Mouse (Mus musculus) forebrain, embryonic 13.5 days (tissue): ENCODE results near the gene Mcidas. TPM values are rescaled to one million over a fixed set of nuclear protein-coding genes. Genes with fewer than 3 reads are reported as not detected.

Experiments used
- ATAC-seq: fragments of 200-750 bp; cut with Nextera tagmentation; 2 replicates; pipeline ENCODE4 v1.8.0; 2017
- H3K27ac ChIP-seq: fragments of 300-500 bp; sonication (generic); 2 replicates; pipeline ENCODE4 v1.5.1; 2015; ENCODE audit warnings: inconsistent platforms, mild to moderate bottlenecking, moderate library complexity
- H3K27me3 ChIP-seq: fragments of 300-500 bp; sonication (generic); 2 replicates; pipeline ENCODE4 v1.6.1; 2015; ENCODE audit warnings: mild to moderate bottlenecking, inconsistent platforms
- H3K36me3 ChIP-seq: fragments of 300-500 bp; sonication (generic); 2 replicates; pipeline ENCODE4 v1.6.1; 2015; ENCODE audit warnings: mild to moderate bottlenecking, inconsistent platforms; ENCODE audit not compliant: poor library complexity, severe bottlenecking
- H3K4me1 ChIP-seq: fragments of 300-500 bp; sonication (generic); 2 replicates; pipeline ENCODE4 v1.6.1; 2015; ENCODE audit warnings: inconsistent platforms
- H3K4me2 ChIP-seq: fragments of 300-500 bp; sonication (generic); 2 replicates; pipeline ENCODE4 v1.6.1; 2015; ENCODE audit warnings: inconsistent platforms, mild to moderate bottlenecking, moderate library complexity
- H3K4me3 ChIP-seq: fragments of 300-500 bp; sonication (generic); 2 replicates; pipeline ENCODE4 v1.5.1; 2015; ENCODE audit warnings: mild to moderate bottlenecking, inconsistent platforms
- H3K9ac ChIP-seq: fragments of 300-500 bp; sonication (generic); 2 replicates; pipeline ENCODE4 v1.6.1; 2015; ENCODE audit warnings: mild to moderate bottlenecking, inconsistent platforms
- H3K9me3 ChIP-seq: fragments of 300-500 bp; sonication (generic); replicated peaks from 2 replicates; pipeline ENCODE4 v1.6.1; 2016; ENCODE audit warnings: inconsistent platforms
- WGBS: fragments of 180-500 bp; shearing (Covaris S2); methylation state at CpG from one replicate; pipeline ENCODE4 v1.1.7; 2015; 5-methylcytosine and 5-hydroxymethylcytosine counted together
- polyA plus RNA-seq: library from polyadenylated mRNA; unstranded; fragments of >200 nt; fragmentation: Nextera tagmentation; extraction: Ambion mirVana; gene quantifications from 2 replicates; pipeline ENCODE4 v1.2.1, GENCODE M21; 2015

Gene Mcidas
- polyA plus RNA-seq: 1.4 and 2.4 TPM in 2 replicates

DNA sequence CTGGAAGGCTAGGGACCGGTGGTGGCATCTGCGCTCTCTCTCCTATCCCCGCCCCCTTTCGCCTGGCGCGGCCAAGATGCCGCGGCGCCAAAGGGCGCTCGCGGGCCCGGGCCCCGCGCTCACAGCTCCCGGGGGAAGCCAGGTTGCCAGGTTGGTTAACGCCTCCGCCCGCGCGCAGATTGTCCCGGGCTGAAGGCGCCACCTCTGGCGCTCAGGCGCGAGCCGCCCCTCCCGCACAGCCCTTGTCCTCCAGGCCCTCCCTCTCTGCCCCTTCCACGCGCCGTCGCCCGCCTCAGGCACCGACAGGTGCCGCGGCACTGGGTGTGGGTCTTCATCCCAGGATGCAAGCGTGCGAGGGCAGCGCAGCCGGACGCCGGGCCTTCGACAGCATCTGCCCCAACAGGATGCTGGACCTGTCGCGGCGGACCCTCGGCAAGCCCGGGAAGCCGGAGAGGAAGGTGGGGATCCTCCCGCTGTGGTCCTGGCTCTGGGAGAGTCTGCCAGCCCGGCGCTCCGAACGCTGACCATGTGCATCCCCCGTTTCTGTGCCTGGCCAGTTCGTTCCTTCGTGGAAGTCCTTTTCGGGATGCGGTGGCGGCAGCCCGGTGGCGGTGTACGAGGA lies at the start of gene Mcidas:
Mcidas (plus strand) TSS at position 315 of the 622 bp plus-strand sequence.
- under 1% methylated on average over 59 of the region's 63 CpGs for WGBS

DNA sequence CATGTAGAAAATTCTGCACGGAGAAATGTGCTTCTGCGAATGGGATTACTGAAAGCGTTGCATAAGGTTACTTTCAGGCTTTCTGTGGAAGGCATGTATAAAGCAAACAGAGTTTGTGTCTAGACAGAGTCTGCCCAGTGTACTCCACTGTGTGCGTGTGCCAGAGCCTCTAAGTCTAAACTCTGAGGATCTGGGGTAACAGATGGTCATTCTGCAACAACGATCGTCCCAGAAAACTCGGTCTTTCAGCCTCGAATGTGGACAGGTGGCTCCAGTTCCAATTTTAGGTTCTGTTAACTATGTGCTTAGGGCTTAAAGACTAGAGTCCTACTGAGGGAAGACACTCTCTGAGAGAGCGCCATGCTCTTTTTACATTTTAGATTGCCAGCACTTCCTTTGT lies 48.3 kb upstream of the Mcidas start:
- ATAC-seq: no peak
- no peak overlapping the region for H3K9ac ChIP-seq
- H3K4me3 ChIP-seq: no peak overlapping the region
- H3K4me2 ChIP-seq: no peak overlapping the region
- H3K27ac ChIP-seq: no peak overlapping the region
- H3K36me3 ChIP-seq: peaks cover 82% of the 10 kb centered on the region
- no peaks in the 10 kb centered on the region for H3K27me3 ChIP-seq
- WGBS: 95% methylated on average over 9 of the region's 9 CpGs
- no peaks in the 10 kb centered on the region for H3K4me1 ChIP-seq
- no peaks in the 10 kb centered on the region for H3K9me3 ChIP-seq

More for the DNA sequence above, at the start of gene Mcidas:
- peaks cover 34% of the 10 kb centered on the region for H3K4me1 ChIP-seq
- H3K27me3 ChIP-seq: peaks cover 95% of the 10 kb centered on the region
- H3K4me3 ChIP-seq: peak within 1 kb of the TSS; percentile 48
- H3K36me3 ChIP-seq: no peaks in the 10 kb centered on the region
- no peak within 1 kb of the TSS for H3K27ac ChIP-seq
- H3K9me3 ChIP-seq: no peaks in the 10 kb centered on the region
- peak; percentile 53 for ATAC-seq
- H3K9ac ChIP-seq: peak within 1 kb of the TSS; percentile 59
- H3K4me2 ChIP-seq: peak within 1 kb of the TSS; percentile 93

DNA sequence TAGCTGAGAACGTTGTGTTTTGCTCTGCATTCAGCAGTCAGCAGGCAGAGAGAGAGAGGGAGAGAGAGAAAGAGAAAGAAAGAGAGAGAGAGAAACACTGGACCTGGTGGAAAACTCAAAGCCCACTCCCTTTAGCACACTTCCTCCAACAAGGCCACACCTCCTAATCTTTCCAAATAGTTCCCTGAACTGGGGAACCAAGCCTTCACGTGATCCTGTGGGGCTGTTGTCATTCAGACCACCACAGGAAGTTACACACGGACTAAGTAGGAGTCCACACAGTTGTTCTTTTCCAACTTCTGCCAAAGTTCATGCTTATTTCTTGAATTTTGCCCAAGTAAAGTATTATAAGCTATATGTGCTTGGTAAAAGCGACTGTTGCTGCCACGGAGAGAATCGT lies 47.7 kb upstream of the Mcidas start:
- no peak overlapping the region for H3K4me3 ChIP-seq
- H3K27me3 ChIP-seq: no peaks in the 10 kb centered on the region
- no peaks in the 10 kb centered on the region for H3K4me1 ChIP-seq
- no peak overlapping the region for H3K9ac ChIP-seq
- H3K9me3 ChIP-seq: no peaks in the 10 kb centered on the region
- no peak overlapping the region; the same call in 1 of the 2 replicates for H3K27ac ChIP-seq
- 91% methylated on average over 6 of the region's 6 CpGs for WGBS
- H3K4me2 ChIP-seq: no peak overlapping the region
- H3K36me3 ChIP-seq: peaks cover 85% of the 10 kb centered on the region
- ATAC-seq: no peak

DNA sequence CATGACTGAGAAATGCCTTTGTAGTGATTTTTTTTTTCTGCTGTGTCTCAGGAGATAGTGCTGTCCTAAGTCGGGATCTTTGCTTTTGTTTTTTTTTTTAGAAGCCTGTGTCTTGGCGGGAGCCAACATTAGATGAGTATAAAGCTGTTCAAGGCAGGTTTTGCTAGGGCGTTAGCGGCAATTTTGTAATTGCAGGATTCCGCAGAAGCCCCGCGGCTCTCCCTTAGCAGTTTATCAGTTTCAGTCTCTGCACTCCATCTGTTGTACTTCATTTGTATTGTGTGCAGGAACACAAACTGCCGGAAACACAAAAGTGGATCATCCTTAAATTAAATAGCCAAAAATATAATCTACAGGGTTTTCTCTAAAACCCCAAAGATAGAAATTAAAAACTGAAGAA lies 39.6 kb upstream of the Mcidas start:
- 92% methylated on average over 8 of the region's 8 CpGs for WGBS
- Histone ChIP-seq H3K27ac (no peak overlapping the region), H3K9ac (no peak overlapping the region), H3K9me3 (no peaks in the 10 kb centered on the region), H3K4me3 (no peak overlapping the region), H3K36me3 (peaks cover 93% of the 10 kb centered on the region), H3K27me3 (no peaks in the 10 kb centered on the region), H3K4me1 (no peaks in the 10 kb centered on the region), H3K4me2 (no peak overlapping the region)
- ATAC-seq: no peak

DNA sequence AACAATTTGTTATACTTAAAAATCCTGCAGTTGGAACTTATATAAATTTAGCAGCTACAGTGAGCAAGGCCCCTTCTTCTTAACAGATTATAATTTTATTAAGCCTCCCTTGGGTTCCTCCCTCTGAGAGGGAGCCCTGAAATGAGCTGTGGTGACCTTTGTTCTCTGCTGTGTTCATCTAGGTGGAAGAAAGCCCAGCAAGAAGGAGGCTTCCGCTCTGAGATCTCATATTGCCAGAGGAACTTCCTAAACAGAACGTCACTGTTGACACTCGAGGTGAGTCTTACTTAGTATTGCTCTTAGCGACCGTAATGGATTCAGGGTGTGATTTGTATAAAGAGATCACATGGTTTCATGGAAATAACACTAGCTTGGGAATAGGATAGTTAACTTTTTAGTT lies 30.6 kb upstream of the Mcidas start:
- H3K27ac ChIP-seq: no peak overlapping the region
- no peaks in the 10 kb centered on the region for H3K9me3 ChIP-seq
- WGBS: 87% methylated on average over 5 of the region's 5 CpGs
- no peaks in the 10 kb centered on the region for H3K27me3 ChIP-seq
- H3K4me3 ChIP-seq: no peak overlapping the region
- H3K36me3 ChIP-seq: peaks cover 79% of the 10 kb centered on the region
- H3K4me1 ChIP-seq: no peaks in the 10 kb centered on the region
- no peak overlapping the region for H3K9ac ChIP-seq
- H3K4me2 ChIP-seq: no peak overlapping the region
- ATAC-seq: no peak

DNA sequence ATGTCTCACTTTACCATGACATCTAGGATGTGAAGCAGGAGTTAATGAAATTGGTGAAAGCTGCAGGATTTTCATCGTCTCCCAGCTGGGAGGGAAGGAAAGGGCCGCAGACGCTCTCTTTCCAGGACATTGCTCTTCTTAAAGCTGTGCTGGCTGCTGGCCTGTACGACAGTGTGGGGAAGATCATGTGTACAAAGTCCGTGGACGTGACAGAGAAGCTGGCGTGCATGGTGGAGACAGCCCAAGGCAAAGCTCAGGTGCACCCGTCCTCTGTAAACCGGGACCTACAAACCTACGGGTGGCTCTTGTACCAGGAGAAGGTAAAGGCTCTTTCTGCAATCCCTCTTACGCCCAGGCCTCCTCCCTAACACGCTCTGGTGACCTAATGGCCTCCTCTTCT lies 29.2 kb upstream of the Mcidas start:
- no peaks in the 10 kb centered on the region for H3K4me1 ChIP-seq
- no peak for ATAC-seq
- H3K36me3 ChIP-seq: peaks cover 78% of the 10 kb centered on the region
- whole genome bisulfite sequencing: 90% methylated on average over 12 of the region's 12 CpGs
- H3K4me3 ChIP-seq: no peak overlapping the region
- no peaks in the 10 kb centered on the region for H3K9me3 ChIP-seq
- H3K9ac ChIP-seq: no peak overlapping the region
- H3K27me3 ChIP-seq: no peaks in the 10 kb centered on the region
- H3K27ac ChIP-seq: no peak overlapping the region
- H3K4me2 ChIP-seq: no peak overlapping the region

DNA sequence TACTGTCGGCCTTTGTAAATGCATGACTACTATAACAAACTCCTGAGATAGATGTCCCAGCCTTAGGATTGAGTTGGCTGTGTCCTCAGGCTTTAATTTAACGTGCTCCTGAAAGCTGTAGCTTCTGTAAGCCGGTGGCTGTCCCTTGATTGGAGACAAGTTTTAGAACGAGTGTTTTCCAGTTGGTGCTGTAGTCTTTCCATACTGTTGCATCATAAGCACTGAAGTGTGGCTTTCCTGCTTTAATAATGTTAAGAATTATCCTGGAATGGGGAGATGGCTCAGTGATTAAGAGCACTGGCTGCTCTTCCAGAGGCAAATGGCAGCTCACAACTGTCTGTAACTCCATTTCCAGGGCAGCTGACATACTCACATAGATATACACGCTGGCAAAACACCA lies 26.4 kb upstream of the Mcidas start:
- no peak for ATAC-seq
- Histone ChIP-seq H3K4me1 (no peaks in the 10 kb centered on the region), H3K4me3 (no peak overlapping the region), H3K9me3 (no peaks in the 10 kb centered on the region), H3K27ac (no peak overlapping the region), H3K9ac (no peak overlapping the region), H3K4me2 (no peak overlapping the region), H3K27me3 (no peaks in the 10 kb centered on the region), H3K36me3 (peaks cover 64% of the 10 kb centered on the region)
- 91% methylated on average over 5 of the region's 5 CpGs for WGBS

DNA sequence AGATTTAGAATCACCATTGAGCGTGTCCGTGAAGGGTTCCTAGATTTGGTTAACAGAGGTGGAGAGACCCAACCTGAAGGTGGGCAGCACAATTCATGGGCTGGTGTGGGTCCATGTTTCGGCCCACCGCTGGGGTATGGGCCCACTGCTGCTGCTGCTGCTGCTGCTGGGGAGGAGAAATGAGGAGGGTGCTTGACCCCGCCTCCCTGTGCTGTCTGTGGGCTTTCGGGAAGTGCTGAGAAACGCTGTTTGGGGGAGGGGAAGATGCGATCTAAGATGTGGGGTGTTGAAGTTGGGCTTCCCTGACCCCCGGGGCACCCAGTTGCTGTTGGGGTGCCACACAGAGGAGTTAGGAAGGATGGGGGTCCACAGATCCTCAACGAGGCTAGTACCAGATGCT lies 16.9 kb upstream of the Mcidas start:
- no peak for ATAC-seq
- no peak overlapping the region for H3K9ac ChIP-seq
- no peaks in the 10 kb centered on the region for H3K9me3 ChIP-seq
- no peaks in the 10 kb centered on the region for H3K36me3 ChIP-seq
- no peak overlapping the region for H3K4me2 ChIP-seq
- 38% methylated on average over 10 of the region's 10 CpGs for WGBS
- H3K4me3 ChIP-seq: no peak overlapping the region
- peaks cover 22% of the 10 kb centered on the region for H3K27me3 ChIP-seq
- H3K4me1 ChIP-seq: 0 out of 2 replicates have a peak, but pooled peaks cover 3% of the 10 kb centered on the region
- H3K27ac ChIP-seq: no peak overlapping the region

DNA sequence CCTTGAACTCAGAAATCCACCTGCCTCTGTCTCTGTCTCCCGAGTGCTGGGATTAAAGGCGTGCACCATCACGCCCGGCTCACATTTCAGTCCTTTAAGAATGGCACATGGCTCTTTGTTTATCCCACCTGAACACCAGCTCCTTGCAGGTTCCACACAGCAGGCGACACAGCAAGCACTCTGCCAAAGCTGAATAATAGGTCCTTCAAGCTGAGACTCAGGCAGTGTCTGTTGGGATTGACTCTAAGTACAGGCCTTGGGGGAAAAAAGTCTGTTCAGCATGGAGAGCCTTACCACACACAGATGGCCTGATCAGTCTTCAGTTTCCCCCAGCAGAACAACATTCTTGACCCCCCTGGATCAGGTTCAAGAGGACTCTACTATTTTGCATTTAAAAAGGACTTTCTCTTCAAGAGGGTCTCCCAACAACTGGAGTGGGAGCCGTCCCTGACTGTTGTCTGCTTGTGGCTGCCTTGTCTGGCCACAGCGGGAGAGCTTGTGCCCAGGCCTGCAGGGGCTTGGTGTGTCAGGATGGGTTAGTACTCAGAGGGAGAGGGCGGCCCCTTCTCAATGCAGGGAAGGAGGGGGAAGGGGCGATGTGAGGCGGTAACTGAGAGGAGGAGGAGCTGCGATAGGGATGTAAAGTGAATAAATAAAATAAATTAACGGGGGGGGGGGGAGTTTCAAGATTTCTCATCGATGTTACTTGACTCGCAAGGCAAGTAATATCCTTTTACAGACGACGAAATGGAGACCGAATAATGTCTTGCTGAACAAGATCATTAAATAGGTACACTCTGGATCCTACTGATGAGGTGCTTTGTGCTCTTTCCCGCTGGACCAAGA lies 7.8 kb upstream of the Mcidas start:
- peak; percentile 9; the same call in 1 of the 2 replicates for ATAC-seq
- Histone ChIP-seq H3K4me1 (peaks cover 46% of the 10 kb centered on the region), H3K36me3 (no peaks in the 10 kb centered on the region), H3K9ac (peak overlapping the region; percentile 21; the same call in 1 of the 2 replicates), H3K27ac (no peak overlapping the region), H3K27me3 (peaks cover 81% of the 10 kb centered on the region), H3K4me2 (peak overlapping the region; percentile 97), H3K4me3 (peak overlapping the region; percentile 51), H3K9me3 (no peaks in the 10 kb centered on the region)
- 3% methylated on average over 18 of the region's 18 CpGs for WGBS

DNA sequence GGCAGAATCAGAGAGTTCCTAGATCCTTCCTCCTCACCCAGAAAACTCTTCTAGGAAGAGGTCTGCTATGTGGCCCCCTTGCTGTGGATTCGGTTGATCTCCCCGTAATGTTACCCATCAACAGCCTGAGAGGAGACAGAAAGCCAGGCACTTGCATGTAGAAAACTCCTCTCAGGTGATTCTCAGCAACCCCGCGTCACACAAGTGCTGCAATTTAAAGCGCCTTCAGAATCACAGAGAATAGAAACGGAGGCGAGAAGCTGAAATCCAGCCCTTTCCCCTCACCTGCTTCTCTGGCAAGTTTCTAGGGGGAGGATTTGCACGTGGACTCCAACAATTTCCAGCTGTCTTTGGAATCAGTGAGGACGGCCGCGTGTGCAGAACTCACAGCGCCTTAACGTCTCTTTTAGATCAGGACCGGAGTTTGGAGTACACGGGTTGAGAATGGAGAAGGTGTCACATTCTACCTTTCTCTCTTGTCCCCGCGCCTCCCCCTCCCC lies 7.1 kb upstream of the Mcidas start:
- Histone ChIP-seq H3K4me3 (peak overlapping the region; percentile 51), H3K9me3 (no peaks in the 10 kb centered on the region), H3K36me3 (no peaks in the 10 kb centered on the region), H3K4me2 (peak overlapping the region; percentile 97), H3K9ac (peak overlapping the region; percentile 21; the same call in 1 of the 2 replicates), H3K4me1 (peaks cover 46% of the 10 kb centered on the region), H3K27me3 (peaks cover 85% of the 10 kb centered on the region), H3K27ac (no peak overlapping the region)
- under 1% methylated on average over 17 of the region's 17 CpGs for WGBS
- ATAC-seq: no peak

DNA sequence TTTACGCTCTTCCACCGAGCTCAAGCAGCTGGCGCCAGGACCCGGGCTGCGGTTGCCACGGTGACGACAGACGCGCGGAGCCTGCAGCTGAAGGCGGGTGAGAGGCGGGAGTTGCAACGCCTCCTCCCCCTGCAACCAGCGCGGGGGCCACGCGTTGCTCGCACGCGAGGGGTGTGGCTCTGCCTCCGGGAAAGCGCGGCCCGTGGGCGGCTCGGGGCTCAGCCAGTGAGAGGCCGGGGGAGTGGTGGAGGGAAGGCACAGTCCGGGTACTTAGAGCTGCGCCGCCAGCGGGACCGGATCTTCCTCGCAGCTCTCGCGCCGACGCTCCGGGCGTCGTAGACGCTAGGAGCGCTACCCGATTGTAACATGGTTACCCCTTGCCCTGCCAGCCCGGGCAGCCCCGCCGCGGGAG lies 6.1 kb upstream of the Mcidas start, which contains the start of gene Ccno:
Ccno (plus strand) TSS at position 271 of the 412 bp plus-strand sequence.
- Histone ChIP-seq H3K9me3 (no peaks in the 10 kb centered on the region), H3K27me3 (peaks cover 83% of the 10 kb centered on the region), H3K4me2 (peak within 1 kb of the TSS; percentile 97), H3K27ac (no peak within 1 kb of the TSS), H3K9ac (peak within 1 kb of the TSS; percentile 60), H3K36me3 (no peaks in the 10 kb centered on the region), H3K4me3 (peak within 1 kb of the TSS; percentile 51), H3K4me1 (peaks cover 46% of the 10 kb centered on the region)
- ATAC-seq: peak; percentile 97
- under 1% methylated on average over 47 of the region's 47 CpGs for WGBS

DNA sequence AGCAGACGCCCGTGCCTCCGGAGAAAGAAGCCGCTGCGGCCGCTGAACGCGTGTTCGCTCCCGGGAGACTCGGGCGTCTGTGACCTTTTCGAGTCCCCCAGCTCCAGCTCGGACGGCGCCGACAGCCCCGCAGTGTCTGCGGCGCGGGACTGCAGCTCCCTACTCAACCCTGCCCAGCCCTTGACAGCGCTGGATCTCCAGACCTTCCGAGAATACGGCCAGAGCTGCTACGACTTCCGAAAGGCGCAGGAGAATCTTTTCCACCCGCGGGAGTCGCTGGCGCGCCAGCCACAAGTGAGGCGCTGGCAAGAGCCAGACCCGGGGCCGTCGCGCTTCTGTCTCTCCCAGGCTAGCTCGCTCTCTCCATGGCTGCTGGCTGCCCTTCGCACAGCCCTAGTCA lies 5.7 kb upstream of the Mcidas start:
- WGBS: under 1% methylated on average over 39 of the region's 39 CpGs

More for the DNA sequence above, 5.7 kb upstream of the Mcidas start:
- Histone ChIP-seq H3K4me1 (peaks cover 46% of the 10 kb centered on the region), H3K4me2 (peak overlapping the region; percentile 97), H3K36me3 (no peaks in the 10 kb centered on the region), H3K9me3 (no peaks in the 10 kb centered on the region), H3K4me3 (peak overlapping the region; percentile 51), H3K27ac (no peak overlapping the region), H3K9ac (peak overlapping the region; percentile 60), H3K27me3 (peaks cover 86% of the 10 kb centered on the region)
- peak; percentile 29 for ATAC-seq
